ENCODE assay signal across 8 mouse cellular contexts in genomic region chr8:84976763-84977434, GRCm38 (mm10). TPM values are rescaled to one million over a fixed set of nuclear protein-coding genes. Genes with fewer than 3 reads are reported as not detected.
DNase-seq lines count a peak whose midpoint lies in the region; ATAC-seq and TF ChIP-seq lines count a peak whose summit lies in the region.

No protein-coding gene starts in this region.

- TF ChIP-seq CTCF in CH12.LX (conservative IDR thresholded peaks at IDR 0.05 in 1 of 2, IDR thresholded peaks at IDR 0.05 in 1 of 2; ENCODE audit: low read depth in 2 of 2, low read length in 2 of 2) = no peak
- no peak for TF ChIP-seq CTCF in embryonic fibroblast, embryonic 13.5 days (IDR thresholded peaks at IDR 0.05; ENCODE audit: borderline replicate concordance, insufficient read depth, low read length)

- peak overlapping the region; percentile 78 for H3K9ac ChIP-seq in heart, embryonic 12.5 days
- peak overlapping the region; percentile 81 for H3K9ac ChIP-seq in CH12.LX (ENCODE audit: insufficient read depth, low read depth)
- peak overlapping the region; percentile 86 for H3K9ac ChIP-seq in liver, embryonic 12.5 days

- DNase-seq in heart, adult 11 months = no peak
- no peak for DNase-seq in CH12.LX (ENCODE audit: extremely low read depth)
- no peak for DNase-seq in adrenal gland, adult 18-20 months (ENCODE audit: low spot score in 2 of 2)
- no peak for DNase-seq in natural killer cell, adult 2 months (ENCODE audit: low spot score in 2 of 2)
- DNase-seq in layer of hippocampus, adult 11-12 months (ENCODE audit: low spot score) = no peak

- peak overlapping the region; percentile 95 for H3K4me2 ChIP-seq in heart, embryonic 12.5 days
- H3K4me2 ChIP-seq in CH12.LX (ENCODE audit: insufficient read depth, low read depth, poor library complexity, severe bottlenecking) = no peak overlapping the region
- H3K4me2 ChIP-seq in liver, embryonic 12.5 days = peak overlapping the region; percentile 94

- no peak for ATAC-seq in heart, embryonic 12.5 days (ENCODE audit: insufficient number of reproducible peaks, low FRiP score)
- ATAC-seq in liver, embryonic 12.5 days = no peak

- no peak for TF ChIP-seq EP300 in CH12.LX (IDR thresholded peaks at IDR 0.05; ENCODE audit: low read length)

- H3K79me2 ChIP-seq in CH12.LX (replicated peaks; ENCODE audit: control insufficient read depth, extremely low read depth, insufficient read depth, poor library complexity, severe bottlenecking) = peaks cover 20% of the 10 kb centered on the region

- TF ChIP-seq POLR2A in CH12.LX (IDR thresholded peaks at IDR 0.05; ENCODE audit: low read depth, low read length) = no peak; the same call in 1 of the 2 replicates
- no peak for TF ChIP-seq POLR2A in embryonic fibroblast, embryonic 13.5 days (IDR thresholded peaks at IDR 0.05; ENCODE audit: low read depth, low read length)

- H3K4me1 ChIP-seq in heart, embryonic 12.5 days (replicated peaks) = peaks cover 51% of the 10 kb centered on the region
- peaks cover 5 to 29% of the 10 kb centered on the region in 2 experiments for H3K4me1 ChIP-seq in CH12.LX (ENCODE audit: control insufficient read depth in 1 of 2, insufficient read depth in 2 of 2)
- peaks cover 8% of the 10 kb centered on the region for H3K4me1 ChIP-seq in embryonic fibroblast, embryonic 13.5 days (ENCODE audit: control insufficient read depth, insufficient read depth, low read length)
- peaks cover 98% of the 10 kb centered on the region for H3K4me1 ChIP-seq in liver, embryonic 12.5 days

- under 1% methylated on average over 25 of the region's 25 CpGs for WGBS in heart, embryonic 12.5 days
- under 1% methylated on average over 25 of the region's 25 CpGs for WGBS in liver, embryonic 12.5 days (ENCODE audit: insufficient replicate concordance)

- H3K4me3 ChIP-seq in heart, embryonic 12.5 days = peak overlapping the region; percentile 55
- H3K4me3 ChIP-seq in CH12.LX (replicated peaks in 1 of 3; ENCODE audit: low read depth in 2 of 3, low read length in 2 of 3, poor library complexity in 1 of 3) = peak overlapping the region; percentile 82 to 94 (median 92)
- H3K4me3 ChIP-seq in embryonic fibroblast, embryonic 13.5 days (ENCODE audit: insufficient read depth, low read length) = peak overlapping the region; percentile 88
- H3K4me3 ChIP-seq in liver, embryonic 12.5 days = peak overlapping the region; percentile 81

- H3K27me3 ChIP-seq in heart, embryonic 12.5 days (replicated peaks) = no peaks in the 10 kb centered on the region
- H3K27me3 ChIP-seq in CH12.LX (replicated peaks) = no peaks in the 10 kb centered on the region
- H3K27me3 ChIP-seq in liver, embryonic 12.5 days (replicated peaks) = no peaks in the 10 kb centered on the region

- dilution Hi-C loops in CH12.LX (cut with MboI; ENCODE audit: extremely low pct_ligation_motif_present, extremely low pct_unique_long_range_greater_than_20kb, low sequenced_read_pairs) = no loop called here

- H3K9me3 ChIP-seq in heart, embryonic 12.5 days (replicated peaks) = no peaks in the 10 kb centered on the region
- no peaks in the 10 kb centered on the region for H3K9me3 ChIP-seq in CH12.LX (replicated peaks; ENCODE audit: low read length)
- H3K9me3 ChIP-seq in liver, embryonic 12.5 days (replicated peaks) = no peaks in the 10 kb centered on the region

- in situ Hi-C loops in CH12.LX (cut with MboI; ENCODE audit: low pct_ligation_motif_present, low pct_unique_long_range_greater_than_20kb, low sequenced_read_pairs) = no loop called here

- H3K27ac ChIP-seq in heart, embryonic 12.5 days (ENCODE audit: poor library complexity, severe bottlenecking) = peak overlapping the region; percentile 71
- peak overlapping the region; percentile 93 for H3K27ac ChIP-seq in CH12.LX (ENCODE audit: insufficient read depth, low read depth)
- peak overlapping the region; percentile 90 for H3K27ac ChIP-seq in embryonic fibroblast, embryonic 13.5 days (ENCODE audit: insufficient read depth, low read length)
- H3K27ac ChIP-seq in liver, embryonic 12.5 days = peak overlapping the region; percentile 97

- peaks cover 32% of the 10 kb centered on the region for H3K36me3 ChIP-seq in heart, embryonic 12.5 days
- H3K36me3 ChIP-seq in CH12.LX (replicated peaks in 1 of 2; ENCODE audit: control insufficient read depth in 1 of 2, insufficient read depth in 1 of 2, low read length in 1 of 2) = peaks cover 13 to 24% of the 10 kb centered on the region in 2 experiments
- peaks cover 37% of the 10 kb centered on the region for H3K36me3 ChIP-seq in liver, embryonic 12.5 days

- TF ChIP-seq RAD21 in CH12.LX (IDR thresholded peaks at IDR 0.05; ENCODE audit: low read depth, low read length) = no peak

TF ChIP-seq in CH12.LX, 34 proteins besides CTCF, POLR2A, EP300 and RAD21:
- TF ChIP-seq ZC3H11A (IDR thresholded peaks at IDR 0.05; ENCODE audit: low read depth, low read length) (no peak), NELFE (IDR thresholded peaks at IDR 0.05; ENCODE audit: low read depth, low read length) (0 out of 2 replicates have a peak, but pooled peaks have one; percentile 15), CHD1 (IDR thresholded peaks at IDR 0.05; ENCODE audit: low read depth, low read length) (peak; percentile 96), CHD2 (IDR thresholded peaks at IDR 0.05; ENCODE audit: low read length) (no peak)

RNA-seq across cellular contexts. Expression of gene Junb, which starts 1.6 kb away (rescaled TPM):
- polyA plus RNA-seq in heart, embryonic 12.5 days (2016; fragmentation: Nextera tagmentation; extraction: Ambion mirVana) = 11.9 and 13.2 TPM in 2 replicates
- total RNA-seq in CH12.LX (2012; rRNA removed) (226 and 342 TPM in 2 replicates), CH12.LX (2014; rRNA removed) (175 and 217 TPM in 2 replicates)
- 63.4 and 66.4 TPM in 2 replicates for polyA plus RNA-seq in CH12.LX (2012; ENCODE audit: insufficient read length, low read depth)
- polyA plus RNA-seq in embryonic fibroblast, embryonic 13.5 days (2011; ENCODE audit: insufficient read length, low read depth, missing spikeins) = 35.0 and 42.0 TPM in 2 replicates
- polyA plus RNA-seq in liver, embryonic 12.5 days (2016; fragmentation: Nextera tagmentation; extraction: Ambion mirVana) = 18.0 and 18.3 TPM in 2 replicates
- 10 to 100 TPM; 27.1 to 28.5 TPM for total RNA-seq in adrenal gland, adult 18-20 months (2021)

RNA-seq across cellular contexts. Expression of gene Rnaseh2a, which starts 7.3 kb away (rescaled TPM):
- polyA plus RNA-seq in heart, embryonic 12.5 days (2016; fragmentation: Nextera tagmentation; extraction: Ambion mirVana) = 77.1 and 79.0 TPM in 2 replicates
- total RNA-seq in CH12.LX (2012; rRNA removed) (104 and 115 TPM in 2 replicates), CH12.LX (2014; rRNA removed) (71.6 and 76.2 TPM in 2 replicates)
- polyA plus RNA-seq in CH12.LX (2012; ENCODE audit: insufficient read length, low read depth) = 83.1 and 88.1 TPM in 2 replicates
- polyA plus RNA-seq in embryonic fibroblast, embryonic 13.5 days (2011; ENCODE audit: insufficient read length, low read depth, missing spikeins) = 27.9 and 30.7 TPM in 2 replicates
- 149 and 150 TPM in 2 replicates for polyA plus RNA-seq in liver, embryonic 12.5 days (2016; fragmentation: Nextera tagmentation; extraction: Ambion mirVana)
- total RNA-seq in adrenal gland, adult 18-20 months (2021) = 100 to 1,000 TPM in 1 of 2 experiments, 10 to 100 TPM in 1; 80.9 to 131 TPM

RNA-seq across cellular contexts. Expression of gene Prdx2, which starts 7.5 kb away (rescaled TPM):
- 638 and 672 TPM in 2 replicates for polyA plus RNA-seq in heart, embryonic 12.5 days (2016; fragmentation: Nextera tagmentation; extraction: Ambion mirVana)
- total RNA-seq in CH12.LX (2012; rRNA removed) (218 and 231 TPM in 2 replicates), CH12.LX (2014; rRNA removed) (231 and 232 TPM in 2 replicates)
- polyA plus RNA-seq in CH12.LX (2012; ENCODE audit: insufficient read length, low read depth) = 158 and 159 TPM in 2 replicates
- 244 and 312 TPM in 2 replicates for polyA plus RNA-seq in embryonic fibroblast, embryonic 13.5 days (2011; ENCODE audit: insufficient read length, low read depth, missing spikeins)
- polyA plus RNA-seq in liver, embryonic 12.5 days (2016; fragmentation: Nextera tagmentation; extraction: Ambion mirVana) = 1,859 and 1,895 TPM in 2 replicates
- total RNA-seq in adrenal gland, adult 18-20 months (2021) = 100 to 1,000 TPM; 740 to 761 TPM

RNA-seq across cellular contexts. Expression of gene Gm49661, which starts 7.7 kb away (rescaled TPM):
- not detected in 2 replicates for polyA plus RNA-seq in heart, embryonic 12.5 days (2016; fragmentation: Nextera tagmentation; extraction: Ambion mirVana)
- total RNA-seq in CH12.LX (2012; rRNA removed) = 1.8 and 3.1 TPM in 2 replicates
- total RNA-seq in CH12.LX (2014; rRNA removed) = not detected in 2 replicates
- not detected in 2 replicates for polyA plus RNA-seq in CH12.LX (2012; ENCODE audit: insufficient read length, low read depth)
- polyA plus RNA-seq in embryonic fibroblast, embryonic 13.5 days (2011; ENCODE audit: insufficient read length, low read depth, missing spikeins) = not detected in 2 replicates
- polyA plus RNA-seq in liver, embryonic 12.5 days (2016; fragmentation: Nextera tagmentation; extraction: Ambion mirVana) = 1.1 TPM in 1 of 2 replicates, not detected in the other
- 1 to 10 TPM; 1.9 TPM for total RNA-seq in adrenal gland, adult 18-20 months (2021)

RNA-seq across cellular contexts. Expression of gene Hook2, which starts 13.5 kb away (rescaled TPM):
- polyA plus RNA-seq in heart, embryonic 12.5 days (2016; fragmentation: Nextera tagmentation; extraction: Ambion mirVana) = 7.2 and 7.7 TPM in 2 replicates
- total RNA-seq in CH12.LX (2012; rRNA removed) (17.6 and 24.7 TPM in 2 replicates), CH12.LX (2014; rRNA removed) (7.1 TPM in 2 replicates)
- polyA plus RNA-seq in CH12.LX (2012; ENCODE audit: insufficient read length, low read depth) = 9.8 and 11.7 TPM in 2 replicates
- 7.9 and 8.1 TPM in 2 replicates for polyA plus RNA-seq in embryonic fibroblast, embryonic 13.5 days (2011; ENCODE audit: insufficient read length, low read depth, missing spikeins)
- 10.8 and 10.9 TPM in 2 replicates for polyA plus RNA-seq in liver, embryonic 12.5 days (2016; fragmentation: Nextera tagmentation; extraction: Ambion mirVana)
- 1 to 10 TPM; 6.3 to 7.2 TPM for total RNA-seq in adrenal gland, adult 18-20 months (2021)
